Mouse (Mus musculus) hindbrain, embryonic 11.5 days (tissue): ENCODE results near the gene 9330161L09Rik. TPM values are rescaled to one million over a fixed set of nuclear protein-coding genes. Genes with fewer than 3 reads are reported as not detected.

Source experiments
- ATAC-seq: fragments of 200-750 bp; cut with Nextera tagmentation; 2 replicates; pipeline ENCODE4 v1.8.0; 2017; ENCODE audit warnings: mild to moderate bottlenecking, moderate TSS enrichment, moderate library complexity; ENCODE audit not compliant: low FRiP score
- DNase-seq: peaks from one replicate; pipeline ENCODE4 v3.0.0-alpha.2; 2015; ENCODE audit warnings: low spot score
- H3K27ac ChIP-seq: fragments of 300-500 bp; sonication (generic); 2 replicates; pipeline ENCODE4 v1.5.1; 2014; ENCODE audit warnings: mild to moderate bottlenecking, low read depth, low read length
- H3K27me3 ChIP-seq: fragments of 300-500 bp; sonication (generic); 2 replicates; pipeline ENCODE4 v1.6.1; 2014; ENCODE audit warnings: mild to moderate bottlenecking, low read length, moderate library complexity, mixed read lengths; ENCODE audit not compliant: control insufficient read depth, insufficient read depth
- H3K36me3 ChIP-seq: fragments of 300-500 bp; sonication (generic); 2 replicates; pipeline ENCODE4 v1.6.1; 2014; ENCODE audit warnings: mild to moderate bottlenecking, low read length, moderate library complexity, mixed read lengths; ENCODE audit not compliant: control insufficient read depth, insufficient read depth
- H3K4me1 ChIP-seq: fragments of 300-500 bp; sonication (generic); replicated peaks from 2 replicates; pipeline ENCODE4 v1.6.1; 2014; ENCODE audit warnings: low read length, mixed read lengths; ENCODE audit not compliant: control insufficient read depth, insufficient read depth
- H3K4me2 ChIP-seq: fragments of 300-500 bp; sonication (generic); replicated peaks from 2 replicates; pipeline ENCODE4 v1.6.1; 2014; ENCODE audit warnings: mild to moderate bottlenecking, low read depth, low read length
- H3K4me3 ChIP-seq: fragments of 300-500 bp; sonication (generic); 2 replicates; pipeline ENCODE4 v1.5.1; 2014; ENCODE audit warnings: low read depth, low read length
- H3K9ac ChIP-seq: fragments of 300-500 bp; sonication (generic); 2 replicates; pipeline ENCODE4 v1.6.1; 2014; ENCODE audit warnings: low read depth, low read length
- H3K9me3 ChIP-seq: fragments of 300-500 bp; sonication (generic); 2 replicates; pipeline ENCODE4 v1.6.1; 2016; ENCODE audit warnings: low read length; ENCODE audit not compliant: control insufficient read depth
- WGBS: fragments of 180-500 bp; shearing (Covaris S2); extraction: QIAGEN DNeasy Blood & Tissue Kit; methylation state at CpG from one replicate; pipeline ENCODE4 v1.1.7; 2014; 5-methylcytosine and 5-hydroxymethylcytosine counted together
- polyA plus RNA-seq: library from polyadenylated mRNA; unstranded; fragments of >200 nt; fragmentation: Nextera tagmentation; extraction: Ambion mirVana; gene quantifications from 2 replicates; pipeline ENCODE4 v1.2.1, GENCODE M21; 2014

Gene 9330161L09Rik
- polyA plus RNA-seq, 1 experiment from 2014 or later, result 0.97 TPM

GRCm38 (mm10) chr12:103433986-103434731 lies 26.5 kb upstream of the 9330161L09Rik start, which contains the start of gene Ifi27:
Gene Ifi27 (plus strand): TSS chr12:103434211.
- Histone ChIP-seq H3K4me1 (no peaks in the 10 kb centered on the region), H3K27ac (no peak within 1 kb of the TSS), H3K9ac (no peak within 1 kb of the TSS), H3K4me2 (no peak within 1 kb of the TSS), H3K4me3 (no peak within 1 kb of the TSS), H3K36me3 (no peaks in the 10 kb centered on the region), H3K27me3 (no peaks in the 10 kb centered on the region), H3K9me3 (no peaks in the 10 kb centered on the region)
- DNase-seq (no peak), ATAC-seq (no peak)
- 77% methylated on average over 8 of the region's 8 CpGs for WGBS

- H3K4me2 ChIP-seq, result no peak overlapping the region
- 93% methylated on average over 2 of the region's 2 CpGs for WGBS
- no peak overlapping the region for H3K9ac ChIP-seq
- DNase-seq, result no peak
- no peak overlapping the region for H3K4me3 ChIP-seq
- no peaks in the 10 kb centered on the region for H3K9me3 ChIP-seq
- H3K4me1 ChIP-seq, result no peaks in the 10 kb centered on the region
- no peaks in the 10 kb centered on the region for H3K36me3 ChIP-seq
- ATAC-seq, result no peak
- no peak overlapping the region for H3K27ac ChIP-seq
- no peaks in the 10 kb centered on the region for H3K27me3 ChIP-seq
Observed at GRCm38 (mm10) chr12:103433430-103433829, 25.8 kb upstream of the 9330161L09Rik start.

- no peaks in the 10 kb centered on the region for H3K36me3 ChIP-seq
- no peaks in the 10 kb centered on the region for H3K4me1 ChIP-seq
- H3K27me3 ChIP-seq, result no peaks in the 10 kb centered on the region
- DNase-seq, result no peak
- H3K9ac ChIP-seq, result no peak overlapping the region
- WGBS, result 88% methylated on average over 7 of the region's 7 CpGs
- H3K27ac ChIP-seq, result no peak overlapping the region
- ATAC-seq, result no peak
- no peaks in the 10 kb centered on the region for H3K9me3 ChIP-seq
- H3K4me3 ChIP-seq, result no peak overlapping the region
- H3K4me2 ChIP-seq, result no peak overlapping the region
Observed at GRCm38 (mm10) chr12:103426710-103427109, 19.1 kb upstream of the 9330161L09Rik start.

GRCm38 (mm10) chr12:103425729-103426470 lies 18.3 kb upstream of the 9330161L09Rik start, which contains the start of gene Ddx24:
Gene Ddx24 (minus strand): TSS chr12:103425830.
- H3K4me3 ChIP-seq, result peak within 1 kb of the TSS; percentile 95
- H3K36me3 ChIP-seq, result no peaks in the 10 kb centered on the region
- no peaks in the 10 kb centered on the region for H3K27me3 ChIP-seq
- no peak within 1 kb of the TSS for H3K27ac ChIP-seq
- ATAC-seq (peak; percentile 100), DNase-seq (peak; percentile 99)
- 2% methylated on average over 33 of the region's 33 CpGs for WGBS
- H3K4me1 ChIP-seq, result no peaks in the 10 kb centered on the region
- H3K9me3 ChIP-seq, result no peaks in the 10 kb centered on the region
- H3K4me2 ChIP-seq, result peak within 1 kb of the TSS; percentile 77
- peak within 1 kb of the TSS; percentile 83 for H3K9ac ChIP-seq

- Histone ChIP-seq H3K4me3 (peak overlapping the region; percentile 95), H3K9me3 (no peaks in the 10 kb centered on the region), H3K9ac (peak overlapping the region; percentile 83), H3K4me1 (no peaks in the 10 kb centered on the region), H3K36me3 (no peaks in the 10 kb centered on the region), H3K27me3 (no peaks in the 10 kb centered on the region), H3K4me2 (peak overlapping the region; percentile 77), H3K27ac (no peak overlapping the region)
- DNase-seq, result no peak
- ATAC-seq, result no peak; the same call in 1 of the 2 replicates
- WGBS, result 12% methylated on average over 33 of the region's 33 CpGs
Observed at GRCm38 (mm10) chr12:103425016-103425728, 17.6 kb upstream of the 9330161L09Rik start.

GRCm38 (mm10) chr12:103408144-103408543 lies 524 bp upstream of the 9330161L09Rik start:
- no peaks in the 10 kb centered on the region for H3K9me3 ChIP-seq
- no peak for ATAC-seq
- no peak overlapping the region for H3K4me2 ChIP-seq
- H3K27me3 ChIP-seq, result no peaks in the 10 kb centered on the region
- H3K4me3 ChIP-seq, result no peak overlapping the region
- H3K9ac ChIP-seq, result no peak overlapping the region
- DNase-seq, result no peak
- H3K27ac ChIP-seq, result no peak overlapping the region
- peaks cover 18% of the 10 kb centered on the region for H3K36me3 ChIP-seq
- no peaks in the 10 kb centered on the region for H3K4me1 ChIP-seq
- 94% methylated on average over 10 of the region's 10 CpGs for WGBS

- no peak for DNase-seq
- no peak for ATAC-seq
- H3K9ac ChIP-seq, result no peak overlapping the region
Observed at GRCm38 (mm10) chr12:103404131-103404530, 3.5 kb downstream of the 9330161L09Rik start.

GRCm38 (mm10) chr12:103396751-103397150 lies 10.9 kb downstream of the 9330161L09Rik start:
- Histone ChIP-seq H3K27me3 (no peaks in the 10 kb centered on the region), H3K36me3 (no peaks in the 10 kb centered on the region), H3K27ac (no peak overlapping the region), H3K4me3 (no peak overlapping the region), H3K4me1 (no peaks in the 10 kb centered on the region), H3K9ac (no peak overlapping the region), H3K4me2 (no peak overlapping the region), H3K9me3 (no peaks in the 10 kb centered on the region)
- ATAC-seq, result no peak
- no peak for DNase-seq
- WGBS, result 87% methylated on average over 7 of the region's 7 CpGs

More at GRCm38 (mm10) chr12:103404131-103404530, 3.5 kb downstream of the 9330161L09Rik start:
- Histone ChIP-seq H3K4me3 (no peak overlapping the region), H3K4me2 (no peak overlapping the region), H3K36me3 (peaks cover 7% of the 10 kb centered on the region; the same call in 1 of the 2 replicates), H3K4me1 (no peaks in the 10 kb centered on the region), H3K27ac (no peak overlapping the region), H3K9me3 (no peaks in the 10 kb centered on the region), H3K27me3 (no peaks in the 10 kb centered on the region)
- 90% methylated on average over 18 of the region's 18 CpGs for WGBS
